Mouse (Mus musculus): Measurements from ENCODE around the gene Ccr1l1. TPM values are rescaled to one million over a fixed set of nuclear protein-coding genes. Genes with fewer than 3 reads are reported as not detected.

Gene Ccr1l1
- polyA plus RNA-seq, 1 experiment from 2014 or later = not detected

DNA sequence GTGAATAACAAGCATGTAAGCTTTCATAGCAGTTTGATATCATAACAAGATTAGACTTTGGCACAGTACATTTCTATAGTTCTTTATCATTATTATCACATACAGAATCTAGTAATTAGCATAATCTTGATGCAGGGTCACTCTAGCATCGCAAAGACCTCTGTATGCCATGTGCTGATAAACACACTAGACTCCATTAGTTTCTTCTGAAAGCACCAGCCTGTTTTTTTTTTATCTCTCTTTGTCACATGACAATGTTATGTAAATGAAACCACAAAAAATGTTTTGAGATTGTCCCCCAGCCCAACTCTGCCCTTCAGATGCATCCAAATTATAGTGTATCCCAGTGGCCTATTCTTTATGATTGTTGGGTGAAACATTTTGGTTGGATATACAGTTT is 30.4 kb downstream of the Ccr1l1 start:
- WGBS = 67% methylated on average over 1 of the region's 1 CpGs
- Histone ChIP-seq H3K4me2 (ENCODE audit: low read length) (no peak overlapping the region), H3K9ac (ENCODE audit: low read depth, low read length) (no peak overlapping the region), H3K4me3 (ENCODE audit: low read length) (no peak overlapping the region), H3K36me3 (ENCODE audit: control insufficient read depth, insufficient read depth, low read length) (no peaks in the 10 kb centered on the region), H3K9me3 (ENCODE audit: control insufficient read depth, low read length) (no peaks in the 10 kb centered on the region), H3K27ac (ENCODE audit: low read depth, low read length) (no peak overlapping the region), H3K4me1 (ENCODE audit: control insufficient read depth, insufficient read depth, low read depth, low read length) (no peaks in the 10 kb centered on the region), H3K27me3 (replicated peaks; ENCODE audit: control insufficient read depth, insufficient read depth, low read length) (no peaks in the 10 kb centered on the region)
- no peak for ATAC-seq

DNA sequence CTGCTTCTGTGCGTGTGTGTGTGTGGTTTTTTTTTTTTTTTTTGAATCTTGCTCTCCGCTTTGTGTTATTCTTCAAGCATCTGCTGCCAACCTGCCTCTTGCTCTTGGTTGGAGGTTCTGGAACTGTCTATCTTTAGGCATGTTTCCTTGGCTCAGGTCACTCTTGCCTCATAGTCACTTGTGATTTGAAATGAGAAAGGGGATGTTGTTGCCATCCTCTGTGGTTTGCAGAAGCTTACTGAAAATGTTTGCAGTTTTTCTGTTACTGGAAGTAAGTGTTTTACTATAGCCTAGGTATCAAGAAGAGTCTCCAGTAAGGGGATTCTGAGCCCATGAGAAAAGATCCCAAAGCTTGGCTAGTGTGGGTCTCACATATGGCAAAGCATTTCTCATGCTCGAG is 36.2 kb downstream of the Ccr1l1 start:
- 90% methylated on average over 3 of the region's 3 CpGs for WGBS
- Histone ChIP-seq H3K4me3 (ENCODE audit: low read length) (no peak overlapping the region), H3K36me3 (ENCODE audit: control insufficient read depth, insufficient read depth, low read length) (no peaks in the 10 kb centered on the region), H3K9ac (ENCODE audit: low read depth, low read length) (no peak overlapping the region), H3K27ac (ENCODE audit: low read depth, low read length) (no peak overlapping the region), H3K27me3 (replicated peaks; ENCODE audit: control insufficient read depth, insufficient read depth, low read length) (no peaks in the 10 kb centered on the region), H3K4me1 (ENCODE audit: control insufficient read depth, insufficient read depth, low read depth, low read length) (no peaks in the 10 kb centered on the region), H3K9me3 (ENCODE audit: control insufficient read depth, low read length) (no peaks in the 10 kb centered on the region), H3K4me2 (ENCODE audit: low read length) (no peak overlapping the region)
- no peak for ATAC-seq

DNA sequence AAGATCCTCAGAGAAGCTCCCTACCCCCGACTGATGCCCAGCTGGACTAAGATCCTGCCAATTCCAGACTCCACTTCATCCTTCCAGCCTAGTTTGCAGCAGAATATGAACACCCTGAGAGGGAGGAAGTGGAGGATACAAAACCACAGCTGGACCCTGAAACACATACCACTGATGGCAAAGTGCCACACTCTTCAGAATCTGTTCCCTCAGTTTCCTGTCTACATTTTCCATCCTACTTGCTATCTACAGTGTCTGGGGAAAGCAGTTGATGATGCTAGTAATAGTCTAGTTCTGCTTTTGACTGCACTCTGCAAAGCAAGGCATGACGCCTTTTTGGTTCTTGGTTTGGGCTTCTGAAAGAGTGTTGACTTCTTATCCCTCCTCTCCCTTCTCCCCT is 36.9 kb downstream of the Ccr1l1 start:
- H3K9me3 ChIP-seq (ENCODE audit: control insufficient read depth, low read length) = no peaks in the 10 kb centered on the region
- no peak overlapping the region for H3K27ac ChIP-seq (ENCODE audit: low read depth, low read length)
- H3K9ac ChIP-seq (ENCODE audit: low read depth, low read length) = no peak overlapping the region
- H3K4me2 ChIP-seq (ENCODE audit: low read length) = no peak overlapping the region
- H3K27me3 ChIP-seq (replicated peaks; ENCODE audit: control insufficient read depth, insufficient read depth, low read length) = no peaks in the 10 kb centered on the region
- no peaks in the 10 kb centered on the region for H3K36me3 ChIP-seq (ENCODE audit: control insufficient read depth, insufficient read depth, low read length)
- no peak overlapping the region for H3K4me3 ChIP-seq (ENCODE audit: low read length)
- H3K4me1 ChIP-seq (ENCODE audit: control insufficient read depth, insufficient read depth, low read depth, low read length) = no peaks in the 10 kb centered on the region
- 85% methylated on average over 2 of the region's 2 CpGs for WGBS
- ATAC-seq = no peak

DNA sequence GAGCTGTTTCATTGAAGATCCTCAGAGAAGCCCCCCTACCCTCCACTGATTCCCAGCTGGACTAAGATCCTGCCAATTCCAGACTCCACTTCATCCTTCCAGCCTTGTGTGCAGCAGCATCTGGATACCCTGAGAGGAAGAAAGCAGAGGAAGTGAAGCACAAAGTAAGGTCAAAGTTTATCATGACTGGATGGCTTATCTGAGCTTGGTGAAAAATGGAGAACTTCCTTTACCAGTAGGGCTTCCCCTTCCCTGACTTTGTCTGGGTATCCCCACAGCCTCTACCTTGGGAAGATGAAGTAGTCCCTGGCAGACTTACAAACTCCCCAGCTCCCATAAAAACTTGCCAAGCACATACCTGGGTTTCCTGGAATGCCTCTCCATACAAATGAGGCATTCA is 37.6 kb downstream of the Ccr1l1 start:
- H3K4me3 ChIP-seq (ENCODE audit: low read length) = no peak overlapping the region
- H3K36me3 ChIP-seq (ENCODE audit: control insufficient read depth, insufficient read depth, low read length) = no peaks in the 10 kb centered on the region
- no peaks in the 10 kb centered on the region for H3K4me1 ChIP-seq (ENCODE audit: control insufficient read depth, insufficient read depth, low read depth, low read length)
- no peak overlapping the region for H3K27ac ChIP-seq (ENCODE audit: low read depth, low read length)
- H3K9me3 ChIP-seq (ENCODE audit: control insufficient read depth, low read length) = no peaks in the 10 kb centered on the region
- H3K27me3 ChIP-seq (replicated peaks; ENCODE audit: control insufficient read depth, insufficient read depth, low read length) = no peaks in the 10 kb centered on the region
- no peak overlapping the region for H3K4me2 ChIP-seq (ENCODE audit: low read length)
- no peak overlapping the region for H3K9ac ChIP-seq (ENCODE audit: low read depth, low read length)
- no peak for ATAC-seq

DNA sequence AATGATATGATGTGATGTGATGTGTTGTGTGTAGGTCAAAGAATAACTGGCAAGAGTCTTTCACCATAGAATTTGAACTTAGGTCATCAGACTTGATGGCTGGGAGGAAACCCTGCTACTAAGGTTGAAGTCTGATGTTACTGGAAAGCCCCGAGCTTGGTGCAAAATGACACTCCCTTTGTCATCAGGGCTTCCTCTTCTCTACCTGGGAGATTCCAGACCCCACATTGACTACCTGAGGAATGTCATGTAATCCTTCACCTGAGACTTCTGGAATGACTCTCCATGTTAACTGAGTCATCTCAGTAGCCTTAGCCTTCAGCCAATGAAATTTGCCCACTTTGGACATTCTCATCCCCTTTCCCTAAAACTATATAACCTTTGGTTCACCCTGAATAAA is 38.0 kb downstream of the Ccr1l1 start:
- no peak for ATAC-seq
- Histone ChIP-seq H3K27me3 (replicated peaks; ENCODE audit: control insufficient read depth, insufficient read depth, low read length) (no peaks in the 10 kb centered on the region), H3K9ac (ENCODE audit: low read depth, low read length) (no peak overlapping the region)

DNA sequence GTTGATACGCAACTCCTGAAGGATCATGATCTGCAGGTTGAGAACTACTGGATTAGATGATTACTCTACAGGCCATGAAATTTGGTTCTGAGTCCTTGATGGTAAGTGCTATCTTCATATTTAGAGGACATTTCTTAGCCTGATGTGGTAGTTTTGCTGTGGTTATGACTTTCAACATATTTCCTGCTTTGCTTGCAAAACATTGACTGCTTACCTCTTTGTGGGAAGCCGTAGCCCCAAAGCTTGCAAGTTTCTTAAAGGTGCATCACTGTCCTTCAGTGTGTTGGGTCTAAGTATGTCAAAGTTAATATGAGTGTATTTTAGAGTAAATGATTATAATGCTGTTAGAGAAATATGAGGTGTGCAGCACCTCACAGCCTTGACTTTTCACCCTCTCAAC is 40.2 kb downstream of the Ccr1l1 start:
- Histone ChIP-seq H3K27ac (ENCODE audit: low read depth, low read length) (no peak overlapping the region), H3K4me2 (ENCODE audit: low read length) (no peak overlapping the region), H3K9ac (ENCODE audit: low read depth, low read length) (no peak overlapping the region), H3K36me3 (ENCODE audit: control insufficient read depth, insufficient read depth, low read length) (no peaks in the 10 kb centered on the region), H3K4me3 (ENCODE audit: low read length) (no peak overlapping the region), H3K27me3 (replicated peaks; ENCODE audit: control insufficient read depth, insufficient read depth, low read length) (no peaks in the 10 kb centered on the region), H3K9me3 (ENCODE audit: control insufficient read depth, low read length) (no peaks in the 10 kb centered on the region), H3K4me1 (ENCODE audit: control insufficient read depth, insufficient read depth, low read depth, low read length) (no peaks in the 10 kb centered on the region)
- no peak for ATAC-seq
- WGBS = 93% methylated on average over 2 of the region's 2 CpGs

More for the DNA sequence above, 38.0 kb downstream of the Ccr1l1 start:
- Histone ChIP-seq H3K9me3 (ENCODE audit: control insufficient read depth, low read length) (no peaks in the 10 kb centered on the region), H3K36me3 (ENCODE audit: control insufficient read depth, insufficient read depth, low read length) (no peaks in the 10 kb centered on the region), H3K4me1 (ENCODE audit: control insufficient read depth, insufficient read depth, low read depth, low read length) (no peaks in the 10 kb centered on the region), H3K4me3 (ENCODE audit: low read length) (no peak overlapping the region), H3K27ac (ENCODE audit: low read depth, low read length) (no peak overlapping the region), H3K4me2 (ENCODE audit: low read length) (no peak overlapping the region)
- whole genome bisulfite sequencing = 91% methylated on average over 1 of the region's 1 CpGs

DNA sequence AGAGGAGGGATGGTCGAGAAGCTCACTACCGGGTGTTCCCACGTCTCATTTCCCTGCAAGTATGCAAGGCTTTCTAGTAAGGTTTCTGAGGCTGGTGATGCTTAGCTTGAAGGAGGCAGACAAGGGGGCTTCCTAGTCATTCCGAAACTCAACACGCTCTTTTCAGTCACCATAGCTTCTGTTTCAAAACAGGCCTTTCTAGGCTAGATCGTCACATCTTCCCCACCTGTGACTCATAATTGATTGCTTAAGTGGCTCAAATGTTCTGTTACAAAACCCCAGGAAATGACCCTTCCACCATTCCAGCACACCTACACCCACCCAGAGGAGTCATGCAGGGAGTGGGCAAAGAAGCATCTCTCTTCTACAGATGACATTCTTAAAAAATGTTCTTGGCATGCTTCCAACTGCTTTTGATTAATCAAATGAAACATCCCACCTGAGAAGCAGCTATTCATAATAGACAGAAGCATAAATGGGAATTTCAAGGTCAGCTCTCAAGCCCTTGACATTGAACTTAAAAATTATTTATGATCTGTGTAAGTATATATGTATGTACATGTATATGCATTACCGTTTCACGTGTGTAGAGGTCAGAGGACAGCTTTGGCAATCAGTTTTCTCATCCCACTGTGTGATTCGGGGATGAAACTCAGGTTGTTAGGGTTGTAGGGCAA is 41.5 kb downstream of the Ccr1l1 start:
- no peak overlapping the region for H3K9ac ChIP-seq (ENCODE audit: low read depth, low read length)
- no peak overlapping the region for H3K27ac ChIP-seq (ENCODE audit: low read depth, low read length)
- H3K4me3 ChIP-seq (ENCODE audit: low read length) = no peak overlapping the region
- no peak overlapping the region for H3K4me2 ChIP-seq (ENCODE audit: low read length)
- no peak for ATAC-seq
- H3K4me1 ChIP-seq (ENCODE audit: control insufficient read depth, insufficient read depth, low read depth, low read length) = no peaks in the 10 kb centered on the region
- H3K27me3 ChIP-seq (replicated peaks; ENCODE audit: control insufficient read depth, insufficient read depth, low read length) = no peaks in the 10 kb centered on the region
- WGBS = 89% methylated on average over 9 of the region's 9 CpGs
- H3K36me3 ChIP-seq (ENCODE audit: control insufficient read depth, insufficient read depth, low read length) = no peaks in the 10 kb centered on the region
- H3K9me3 ChIP-seq (ENCODE audit: control insufficient read depth, low read length) = no peaks in the 10 kb centered on the region

DNA sequence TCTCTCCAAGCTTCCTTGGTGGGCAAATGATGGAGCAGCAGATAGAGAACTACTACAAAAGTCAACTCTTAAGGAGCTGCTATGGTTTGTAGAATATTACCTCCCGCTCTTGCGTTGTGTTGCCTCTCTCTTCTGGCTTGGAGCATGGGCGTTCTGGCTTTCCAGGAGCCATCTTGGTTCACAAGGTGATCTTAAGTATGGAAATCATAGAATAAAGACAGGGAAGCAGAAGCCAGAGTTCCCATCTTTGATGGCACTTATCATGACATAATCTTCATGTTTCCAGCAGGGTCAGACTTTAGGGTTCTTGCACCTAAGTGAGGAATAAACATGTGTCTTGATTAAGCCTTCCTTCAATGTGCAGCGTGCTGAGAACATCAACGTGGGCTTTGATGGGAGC is 42.4 kb downstream of the Ccr1l1 start:
- no peak overlapping the region for H3K9ac ChIP-seq (ENCODE audit: low read depth, low read length)
- 96% methylated on average over 5 of the region's 5 CpGs for WGBS
- H3K9me3 ChIP-seq (ENCODE audit: control insufficient read depth, low read length) = no peaks in the 10 kb centered on the region
- no peaks in the 10 kb centered on the region for H3K4me1 ChIP-seq (ENCODE audit: control insufficient read depth, insufficient read depth, low read depth, low read length)
- no peak overlapping the region for H3K4me3 ChIP-seq (ENCODE audit: low read length)
- no peak overlapping the region for H3K27ac ChIP-seq (ENCODE audit: low read depth, low read length)
- ATAC-seq = no peak
- H3K36me3 ChIP-seq (ENCODE audit: control insufficient read depth, insufficient read depth, low read length) = no peaks in the 10 kb centered on the region
- H3K27me3 ChIP-seq (replicated peaks; ENCODE audit: control insufficient read depth, insufficient read depth, low read length) = no peaks in the 10 kb centered on the region
- no peak overlapping the region for H3K4me2 ChIP-seq (ENCODE audit: low read length)

DNA sequence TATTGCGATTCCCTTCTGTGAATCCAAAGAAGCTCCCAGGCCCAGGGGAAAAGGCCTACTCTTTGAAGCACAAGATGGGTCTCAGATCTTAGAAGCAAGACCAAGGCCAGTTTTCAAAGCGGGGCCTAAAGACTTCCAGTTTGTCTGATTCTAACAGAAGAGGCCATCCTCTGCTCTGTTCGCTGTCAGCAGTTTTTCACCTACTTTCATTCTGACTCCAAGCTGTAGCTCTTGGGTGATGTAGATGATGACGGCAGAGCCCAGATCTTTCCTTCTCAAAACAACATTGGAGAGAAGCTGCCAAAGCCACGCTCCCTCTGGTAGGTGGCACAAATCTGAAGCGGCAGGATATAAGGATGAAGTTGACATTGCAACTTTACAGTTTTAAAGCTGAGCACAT is 42.9 kb downstream of the Ccr1l1 start:
- Histone ChIP-seq H3K27ac (ENCODE audit: low read depth, low read length) (no peak overlapping the region), H3K9ac (ENCODE audit: low read depth, low read length) (no peak overlapping the region), H3K9me3 (ENCODE audit: control insufficient read depth, low read length) (no peaks in the 10 kb centered on the region), H3K36me3 (ENCODE audit: control insufficient read depth, insufficient read depth, low read length) (no peaks in the 10 kb centered on the region), H3K4me2 (ENCODE audit: low read length) (no peak overlapping the region), H3K4me1 (ENCODE audit: control insufficient read depth, insufficient read depth, low read depth, low read length) (no peaks in the 10 kb centered on the region), H3K27me3 (replicated peaks; ENCODE audit: control insufficient read depth, insufficient read depth, low read length) (no peaks in the 10 kb centered on the region), H3K4me3 (ENCODE audit: low read length) (no peak overlapping the region)
- WGBS = 89% methylated on average over 6 of the region's 6 CpGs
- ATAC-seq = no peak

Measured in hindbrain, embryonic 16.5 days (tissue).